Mouse (Mus musculus) embryonic facial prominence, embryonic 11.5 days (tissue): ENCODE measurements at regions not wholly inside any gene's neighbourhood (a gene's known extent, or its start where the extent isn't known, plus 50 kb on each side); places are given as distances from the start of the nearest gene placed in this dataset.

Experiments used
- ATAC-seq: fragments of 200-750 bp; cut with Nextera tagmentation; replicated peaks from 2 replicates; pipeline ENCODE4 v1.8.0; 2017; ENCODE audit warnings: low read depth; ENCODE audit not compliant: insufficient number of reproducible peaks, low FRiP score, low TSS enrichment
- DNase-seq: peaks from one replicate; pipeline ENCODE4 v3.0.0-alpha.2; 2015; ENCODE audit warnings: low spot score
- H3K27ac ChIP-seq: fragments of 300-500 bp; sonication (generic); replicated peaks from 2 replicates; pipeline ENCODE4 v1.5.1; 2014; ENCODE audit warnings: mild to moderate bottlenecking, low read depth, low read length, control low read depth
- H3K27me3 ChIP-seq: fragments of 300-500 bp; sonication (generic); 2 replicates; pipeline ENCODE4 v1.6.1; 2014; ENCODE audit warnings: mild to moderate bottlenecking, low read length, moderate library complexity, mixed read lengths; ENCODE audit not compliant: control insufficient read depth, insufficient read depth
- H3K36me3 ChIP-seq: fragments of 300-500 bp; sonication (generic); replicated peaks from 2 replicates; pipeline ENCODE4 v1.6.1; 2014; ENCODE audit warnings: low read depth, mild to moderate bottlenecking, low read length, moderate library complexity, mixed read lengths; ENCODE audit not compliant: control insufficient read depth, insufficient read depth
- H3K4me1 ChIP-seq: fragments of 300-500 bp; sonication (generic); 2 replicates; pipeline ENCODE4 v1.6.1; 2014; ENCODE audit warnings: low read length, mixed read lengths; ENCODE audit not compliant: control insufficient read depth, insufficient read depth
- H3K4me2 ChIP-seq: fragments of 300-500 bp; sonication (generic); 2 replicates; pipeline ENCODE4 v1.6.1; 2014; ENCODE audit warnings: low read depth, mild to moderate bottlenecking, control low read depth, low read length, moderate library complexity
- H3K4me3 ChIP-seq: fragments of 300-500 bp; sonication (generic); 2 replicates; pipeline ENCODE4 v1.5.1; 2014; ENCODE audit warnings: low read depth, low read length, control low read depth
- H3K9ac ChIP-seq: fragments of 300-500 bp; sonication (generic); replicated peaks from 2 replicates; pipeline ENCODE4 v1.6.1; 2014; ENCODE audit warnings: mild to moderate bottlenecking, control low read depth, low read length
- H3K9me3 ChIP-seq: fragments of 300-500 bp; sonication (generic); replicated peaks from 2 replicates; pipeline ENCODE4 v1.6.1; 2016; ENCODE audit warnings: mild to moderate bottlenecking, low read length, inconsistent platforms, mixed read lengths; ENCODE audit not compliant: control insufficient read depth
- WGBS: fragments of 180-500 bp; shearing (Covaris S2); extraction: QIAGEN DNeasy Blood & Tissue Kit; methylation state at CpG from one replicate; pipeline ENCODE4 v1.1.7; 2014; 5-methylcytosine and 5-hydroxymethylcytosine counted together

GRCm38 (mm10) chr9:47070958-47071357, 72.4 kb downstream of the Gm4791 start:
- DNase-seq (no peak), ATAC-seq (no peak)
- Histone ChIP-seq H3K4me3 (no peak overlapping the region), H3K27ac (no peak overlapping the region), H3K4me1 (no peaks in the 10 kb centered on the region), H3K4me2 (no peak overlapping the region), H3K9me3 (no peaks in the 10 kb centered on the region), H3K9ac (no peak overlapping the region), H3K36me3 (no peaks in the 10 kb centered on the region), H3K27me3 (no peaks in the 10 kb centered on the region)
- 94% methylated on average over 5 of the region's 5 CpGs for WGBS

- 15% methylated on average over 6 of the region's 6 CpGs for WGBS
- no peak overlapping the region for H3K27ac ChIP-seq
- DNase-seq, result peak; percentile 27
These were observed 78.4 kb downstream of the Gm4791 start for GRCm38 (mm10) chr9:47076946-47077345.

GRCm38 (mm10) chr9:47077416-47077815, 78.9 kb downstream of the Gm4791 start:
- Histone ChIP-seq H3K4me3 (no peak overlapping the region), H3K27ac (no peak overlapping the region), H3K27me3 (no peaks in the 10 kb centered on the region), H3K36me3 (no peaks in the 10 kb centered on the region), H3K4me1 (no peaks in the 10 kb centered on the region), H3K9me3 (no peaks in the 10 kb centered on the region), H3K4me2 (no peak overlapping the region), H3K9ac (no peak overlapping the region)
- whole genome bisulfite sequencing, result 29% methylated on average over 2 of the region's 2 CpGs
- DNase-seq (no peak), ATAC-seq (no peak)

More at GRCm38 (mm10) chr9:47076946-47077345, 78.4 kb downstream of the Gm4791 start:
- no peaks in the 10 kb centered on the region for H3K9me3 ChIP-seq
- H3K36me3 ChIP-seq, result no peaks in the 10 kb centered on the region
- no peak overlapping the region for H3K4me2 ChIP-seq
- no peaks in the 10 kb centered on the region for H3K4me1 ChIP-seq
- no peak overlapping the region for H3K9ac ChIP-seq
- no peak overlapping the region for H3K4me3 ChIP-seq
- no peaks in the 10 kb centered on the region for H3K27me3 ChIP-seq
- ATAC-seq, result no peak

- no peak for ATAC-seq
- no peaks in the 10 kb centered on the region for H3K36me3 ChIP-seq
- no peaks in the 10 kb centered on the region for H3K27me3 ChIP-seq
- H3K4me3 ChIP-seq, result no peak overlapping the region
- 94% methylated on average over 3 of the region's 3 CpGs for WGBS
- no peak overlapping the region for H3K27ac ChIP-seq
- no peaks in the 10 kb centered on the region for H3K9me3 ChIP-seq
- H3K9ac ChIP-seq, result no peak overlapping the region
- DNase-seq, result no peak
- no peaks in the 10 kb centered on the region for H3K4me1 ChIP-seq
- no peak overlapping the region for H3K4me2 ChIP-seq
These were observed 79.4 kb downstream of the Gm4791 start for GRCm38 (mm10) chr9:47077945-47078344.

GRCm38 (mm10) chr9:47081407-47081806, 82.9 kb downstream of the Gm4791 start:
- no peak overlapping the region for H3K9ac ChIP-seq
- no peak overlapping the region for H3K4me2 ChIP-seq
- no peak overlapping the region for H3K4me3 ChIP-seq
- 96% methylated on average over 6 of the region's 6 CpGs for WGBS
- H3K4me1 ChIP-seq, result no peaks in the 10 kb centered on the region
- H3K27ac ChIP-seq, result no peak overlapping the region
- no peaks in the 10 kb centered on the region for H3K9me3 ChIP-seq
- H3K36me3 ChIP-seq, result no peaks in the 10 kb centered on the region
- DNase-seq (no peak), ATAC-seq (no peak)
- no peaks in the 10 kb centered on the region for H3K27me3 ChIP-seq

GRCm38 (mm10) chr9:47091796-47092195, 93.3 kb downstream of the Gm4791 start:
- no peaks in the 10 kb centered on the region for H3K4me1 ChIP-seq
- H3K9ac ChIP-seq, result no peak overlapping the region
- 88% methylated on average over 10 of the region's 10 CpGs for WGBS
- DNase-seq, result no peak
- H3K4me3 ChIP-seq, result no peak overlapping the region
- H3K9me3 ChIP-seq, result no peaks in the 10 kb centered on the region
- no peaks in the 10 kb centered on the region for H3K27me3 ChIP-seq
- no peak overlapping the region for H3K27ac ChIP-seq
- no peaks in the 10 kb centered on the region for H3K36me3 ChIP-seq
- H3K4me2 ChIP-seq, result no peak overlapping the region
- ATAC-seq, result no peak

- no peak overlapping the region for H3K4me2 ChIP-seq
- H3K4me3 ChIP-seq, result no peak overlapping the region
- no peaks in the 10 kb centered on the region for H3K36me3 ChIP-seq
- no peak overlapping the region for H3K9ac ChIP-seq
- no peaks in the 10 kb centered on the region for H3K27me3 ChIP-seq
- 85% methylated on average over 4 of the region's 4 CpGs for WGBS
- DNase-seq (no peak), ATAC-seq (no peak)
- no peak overlapping the region for H3K27ac ChIP-seq
- H3K4me1 ChIP-seq, result no peaks in the 10 kb centered on the region
- no peaks in the 10 kb centered on the region for H3K9me3 ChIP-seq
These were observed 97.1 kb downstream of the Gm4791 start for GRCm38 (mm10) chr9:47095656-47096055.

GRCm38 (mm10) chr9:47103316-47103715, 104.8 kb downstream of the Gm4791 start:
- no peak for DNase-seq
- no peak for ATAC-seq
- H3K9me3 ChIP-seq, result no peaks in the 10 kb centered on the region
- no peak overlapping the region for H3K27ac ChIP-seq
- H3K36me3 ChIP-seq, result no peaks in the 10 kb centered on the region
- no peak overlapping the region for H3K9ac ChIP-seq
- no peak overlapping the region for H3K4me2 ChIP-seq
- H3K27me3 ChIP-seq, result no peaks in the 10 kb centered on the region
- no peaks in the 10 kb centered on the region for H3K4me1 ChIP-seq
- WGBS, result 86% methylated on average over 3 of the region's 3 CpGs
- H3K4me3 ChIP-seq, result no peak overlapping the region
